Mouse (Mus musculus) layer of hippocampus, postnatal 36 days (tissue): Measurements from ENCODE around the gene Gm49378. TPM values are rescaled to one million over a fixed set of nuclear protein-coding genes. Genes with fewer than 3 reads are reported as not detected.

Experiments
- DNase-seq, 2 experiments: peaks; one replicate each; pipeline ENCODE4 v3.0.0; 2022
- total RNA-seq, 2 experiments: library from RNA; stranded (reverse); gene quantifications; 2 replicates each; pipeline ENCODE4 v1.2.3; 2021

Gm49378 gene
- total RNA-seq, 2 experiments from 2014 or later = 5.3 to 5.6 TPM

- no peak for DNase-seq
Measured at GRCm38 (mm10) chr14:55589771-55590448, 47.8 kb downstream of the Gm49378 start.

GRCm38 (mm10) chr14:55589271-55589670, 48.4 kb downstream of the Gm49378 start:
- no peak for DNase-seq

GRCm38 (mm10) chr14:55586149-55586548, 51.5 kb downstream of the Gm49378 start:
- DNase-seq = no peak

GRCm38 (mm10) chr14:55585566-55585960, 52.1 kb downstream of the Gm49378 start:
- no peak for DNase-seq

- DNase-seq = peak; percentile 56 to 69
Measured at GRCm38 (mm10) chr14:55584702-55585565, 52.8 kb downstream of the Gm49378 start, which contains the start of gene Emc9. Gene Emc9 (minus strand): TSS chr14:55585302.

GRCm38 (mm10) chr14:55584303-55584701, 53.4 kb downstream of the Gm49378 start:
- DNase-seq = no peak

- no peak for DNase-seq
Measured at GRCm38 (mm10) chr14:55581981-55582681, 55.6 kb downstream of the Gm49378 start.

- no peak for DNase-seq
Measured at GRCm38 (mm10) chr14:55580731-55581130, 57.0 kb downstream of the Gm49378 start.

- no peak for DNase-seq
Measured at GRCm38 (mm10) chr14:55579511-55580496, 57.9 kb downstream of the Gm49378 start.

Other genes starting within 250 kb of the Gm49378 start
- 10 to 100 TPM; 22.0 to 23.3 TPM for gene Dhrs4, start 159.1 kb downstream of the Gm49378 start, total RNA-seq
- 10 to 100 TPM; 59.2 to 60.3 TPM for gene Carmil3, start 147.2 kb downstream of the Gm49378 start, total RNA-seq
- 100 to 1,000 TPM; 696 to 698 TPM for gene Cpne6, start 127.5 kb downstream of the Gm49378 start, total RNA-seq
- 1 to 10 TPM; 1.6 to 5.6 TPM for gene Nrl, start 112.9 kb downstream of the Gm49378 start, total RNA-seq
- 10 to 100 TPM; 42.6 to 45.8 TPM for gene Pck2, start 97.6 kb downstream of the Gm49378 start, total RNA-seq
- gene Dcaf11, start 77.9 kb downstream of the Gm49378 start, total RNA-seq = 10 to 100 TPM; 82.5 to 83.2 TPM
- 1 to 10 TPM; 1.3 to 1.4 TPM for gene A730061H03Rik, start 77.5 kb downstream of the Gm49378 start, total RNA-seq
- gene Fitm1, start 62.3 kb downstream of the Gm49378 start, total RNA-seq = not detected
- gene Psme1, start 59.8 kb downstream of the Gm49378 start, total RNA-seq = 10 to 100 TPM; 50.3 to 50.4 TPM
- gene Emc9, start 52.6 kb downstream of the Gm49378 start, total RNA-seq = 10 to 100 TPM; 46.1 to 50.7 TPM
- gene Psme2, start 46.8 kb downstream of the Gm49378 start, total RNA-seq = 10 to 100 TPM; 43.2 to 44.6 TPM
- 10 to 100 TPM; 29.5 to 41.0 TPM for gene Rnf31, start 46.2 kb downstream of the Gm49378 start, total RNA-seq
- gene Irf9, start 34.3 kb downstream of the Gm49378 start, total RNA-seq = 10 to 100 TPM; 13.9 to 16.2 TPM
- gene Rec8, start 19.9 kb downstream of the Gm49378 start, total RNA-seq = 1 to 10 TPM in 1 of 2 experiments, under 1 TPM in 1; 0.88 to 1.8 TPM
- gene Ipo4, start 1.9 kb downstream of the Gm49378 start, total RNA-seq = 100 to 1,000 TPM; 108 to 119 TPM
- gene Tm9sf1, start 5.9 kb upstream of the Gm49378 start, total RNA-seq = 10 to 100 TPM; 43.4 to 44.3 TPM
- gene Tssk4, start 12.3 kb upstream of the Gm49378 start, total RNA-seq = 1 to 10 TPM; 1.3 to 1.7 TPM
- 10 to 100 TPM; 46.4 to 49.9 TPM for gene Mdp1, start 22.6 kb upstream of the Gm49378 start, total RNA-seq
- 10 to 100 TPM; 24.4 to 27.9 TPM for gene Gmpr2, start 34.0 kb upstream of the Gm49378 start, total RNA-seq
- gene Nedd8, start 34.2 kb upstream of the Gm49378 start, total RNA-seq = 100 to 1,000 TPM; 328 to 337 TPM
- gene Tinf2, start 43.9 kb upstream of the Gm49378 start, total RNA-seq = 10 to 100 TPM; 13.0 to 13.4 TPM
- under 1 TPM in 1 of 2 experiments, not detected in 1; 0.28 TPM for gene Tgm1, start 76.0 kb upstream of the Gm49378 start, total RNA-seq
- gene Rabggta, start 84.4 kb upstream of the Gm49378 start, total RNA-seq = 10 to 100 TPM; 42.8 to 43.8 TPM
- 10 to 100 TPM; 82.7 to 83.2 TPM for gene Dhrs1, start 107.8 kb upstream of the Gm49378 start, total RNA-seq
- gene Nop9, start 107.8 kb upstream of the Gm49378 start, total RNA-seq = 10 to 100 TPM; 10.6 to 14.2 TPM
- gene Cideb, start 120.6 kb upstream of the Gm49378 start, total RNA-seq = 1 to 10 TPM; 1.2 to 1.6 TPM
- gene Ltb4r2, start 123.5 kb upstream of the Gm49378 start, total RNA-seq = under 1 TPM; 0.10 to 0.20 TPM
- not detected for gene Ltb4r1, start 128.1 kb upstream of the Gm49378 start, total RNA-seq
- 1 to 10 TPM; 2.5 to 3.2 TPM for gene Adcy4, start 146.2 kb upstream of the Gm49378 start, total RNA-seq
- 1 to 10 TPM; 1.1 to 1.9 TPM for gene Ripk3, start 151.0 kb upstream of the Gm49378 start, total RNA-seq
- gene Nfatc4, start 185.2 kb upstream of the Gm49378 start, total RNA-seq = 1 to 10 TPM; 1.2 to 1.9 TPM
- gene Nynrin, start 216.1 kb upstream of the Gm49378 start, total RNA-seq = 1 to 10 TPM; 6.7 to 7.3 TPM
- gene Cbln3, start 246.5 kb upstream of the Gm49378 start, total RNA-seq = under 1 TPM; 0.37 to 0.43 TPM
- gene Khnyn, start 247.1 kb upstream of the Gm49378 start, total RNA-seq = 10 to 100 TPM; 10.6 to 11.7 TPM